Mouse (Mus musculus) heart, postnatal 36 days (tissue): ENCODE results near the gene Ncor2. TPM values are rescaled to one million over a fixed set of nuclear protein-coding genes. Genes with fewer than 3 reads are reported as not detected.
"Not testable (repeated sequence)": the region's sequence is repeated elsewhere in the genome, so short reads cannot be mapped to it uniquely, and the experiment has no call there.

ENCODE experiments used
- DNase-seq, 2 experiments: peaks; one replicate each; pipeline ENCODE4 v3.0.0; 2021 to 2022
- intact Hi-C: fragments of 180-260 bp; cut with DNase I; formaldehyde crosslinking; loops from one replicate; pipeline ENCODE4 v1.15.1; 2025
- total RNA-seq, 2 experiments: library from RNA; stranded (reverse); gene quantifications; 2 replicates each; pipeline ENCODE4 v1.2.3; 2021

Gene Ncor2
- total RNA-seq: 10 to 100 TPM; 70.5 to 74.8 TPM

- peak; percentile 80 to 85 for DNase-seq
- intact Hi-C loops: loop anchor here (2.0 to 5.0 kb wide), 3 partner anchors 20 to 88 kb away; no protein-coding TSS in a partner anchor
Measured at GRCm38 (mm10) chr5:125179007-125179734, at the start of gene Ncor2. Gene Ncor2 (minus strand): TSS chr5:125179219.

- DNase-seq: no peak
- intact Hi-C loops: no loop called here
Measured at GRCm38 (mm10) chr5:125227699-125228098, 48.7 kb upstream of the Ncor2 start.

GRCm38 (mm10) chr5:125226229-125226634 lies 47.2 kb upstream of the Ncor2 start:
- intact Hi-C loops: no loop called here

GRCm38 (mm10) chr5:125224925-125225324 lies 45.9 kb upstream of the Ncor2 start:
- intact Hi-C loops: no loop called here
- no peak for DNase-seq

More at GRCm38 (mm10) chr5:125226229-125226634, 47.2 kb upstream of the Ncor2 start:
- peak in 1 of 2 experiments; percentile 35 for DNase-seq

- intact Hi-C loops: no loop called here
- no peak for DNase-seq
Measured at GRCm38 (mm10) chr5:125223961-125224360, 44.9 kb upstream of the Ncor2 start.

- no peak for DNase-seq
- intact Hi-C loops: no loop called here
Measured at GRCm38 (mm10) chr5:125222706-125223105, 43.7 kb upstream of the Ncor2 start.

GRCm38 (mm10) chr5:125221868-125222267 lies 42.8 kb upstream of the Ncor2 start:
- DNase-seq: peak; percentile 66
- intact Hi-C loops: no loop called here

GRCm38 (mm10) chr5:125217426-125218170 lies 38.6 kb upstream of the Ncor2 start:
- intact Hi-C loops: no loop called here
- DNase-seq: no peak

- peak; percentile 58 to 59 for DNase-seq
- intact Hi-C loops: no loop called here
Measured at GRCm38 (mm10) chr5:125215930-125216459, 37.0 kb upstream of the Ncor2 start.

- intact Hi-C loops: no loop called here
Measured at GRCm38 (mm10) chr5:125215346-125215929, 36.4 kb upstream of the Ncor2 start.

GRCm38 (mm10) chr5:125214064-125214463 lies 35.0 kb upstream of the Ncor2 start:
- DNase-seq: no peak
- intact Hi-C loops: no loop called here

More at GRCm38 (mm10) chr5:125215346-125215929, 36.4 kb upstream of the Ncor2 start:
- peak; percentile 49 for DNase-seq

- intact Hi-C loops, DNase-seq: not testable (repeated sequence)
Measured at GRCm38 (mm10) chr5:125204910-125205309, 25.9 kb upstream of the Ncor2 start.

- intact Hi-C loops: no loop called here
- DNase-seq: no peak
Measured at GRCm38 (mm10) chr5:125204199-125204815, 25.3 kb upstream of the Ncor2 start.

- intact Hi-C loops: no loop called here
Measured at GRCm38 (mm10) chr5:125203759-125204158, 24.7 kb upstream of the Ncor2 start.

GRCm38 (mm10) chr5:125203099-125203498 lies 24.1 kb upstream of the Ncor2 start:
- intact Hi-C loops: no loop called here
- peak; percentile 64 to 67 for DNase-seq

More at GRCm38 (mm10) chr5:125203759-125204158, 24.7 kb upstream of the Ncor2 start:
- peak; percentile 42 to 57 for DNase-seq

- intact Hi-C loops: no loop called here
- peak in 1 of 2 experiments; percentile 28 for DNase-seq
Measured at GRCm38 (mm10) chr5:125202100-125202499, 23.1 kb upstream of the Ncor2 start.

GRCm38 (mm10) chr5:125199086-125199485 lies 20.1 kb upstream of the Ncor2 start:
- no peak for DNase-seq
- intact Hi-C loops: no loop called here

- intact Hi-C loops: not testable (repeated sequence)
Measured at GRCm38 (mm10) chr5:125197325-125197724, 18.3 kb upstream of the Ncor2 start.

GRCm38 (mm10) chr5:125196054-125196453 lies 17.0 kb upstream of the Ncor2 start:
- no peak for DNase-seq

More at GRCm38 (mm10) chr5:125197325-125197724, 18.3 kb upstream of the Ncor2 start:
- DNase-seq: not testable (repeated sequence)

GRCm38 (mm10) chr5:125195142-125195541 lies 16.1 kb upstream of the Ncor2 start:
- DNase-seq: no peak
- intact Hi-C loops: no loop called here

More at GRCm38 (mm10) chr5:125196054-125196453, 17.0 kb upstream of the Ncor2 start:
- intact Hi-C loops: no loop called here
